Mouse (Mus musculus) E14TG2a.4 (cell line): ENCODE measurements around the gene Ano1.

Experiments
- H3K27me3 ChIP-seq: 2 replicates; pipeline ENCODE4 v1.6.1; 2014; ENCODE audit warnings: low read length, control low read depth; ENCODE audit not compliant: insufficient read depth
- H3K36me3 ChIP-seq: 2 replicates; pipeline ENCODE4 v1.6.1; 2014; ENCODE audit warnings: low read length, control low read depth; ENCODE audit not compliant: insufficient read depth
- H3K4me1 ChIP-seq: replicated peaks from 2 replicates; pipeline ENCODE4 v1.6.1; 2014; ENCODE audit warnings: low read depth, low read length, control low read depth
- H3K4me3 ChIP-seq: replicated peaks from 2 replicates; pipeline ENCODE4 v1.5.1; 2014; ENCODE audit warnings: mild to moderate bottlenecking, low read length
- H3K9me3 ChIP-seq: 2 replicates; pipeline ENCODE4 v1.6.1; 2014; ENCODE audit warnings: low read length, control low read depth
- CTCF ChIP-seq: conservative IDR thresholded peaks from 2 replicates; pipeline ENCODE4 v1.5.1; 2014; ENCODE audit warnings: low read length
- NANOG ChIP-seq: IDR thresholded peaks from 2 replicates; pipeline ENCODE4 v1.6.1; 2014; ENCODE audit warnings: borderline replicate concordance, low read length, mixed read lengths
- POU5F1 ChIP-seq: IDR thresholded peaks from 2 replicates; pipeline ENCODE4 v1.6.1; 2014; ENCODE audit warnings: low read length, borderline replicate concordance

Gene Ano1

DNA sequence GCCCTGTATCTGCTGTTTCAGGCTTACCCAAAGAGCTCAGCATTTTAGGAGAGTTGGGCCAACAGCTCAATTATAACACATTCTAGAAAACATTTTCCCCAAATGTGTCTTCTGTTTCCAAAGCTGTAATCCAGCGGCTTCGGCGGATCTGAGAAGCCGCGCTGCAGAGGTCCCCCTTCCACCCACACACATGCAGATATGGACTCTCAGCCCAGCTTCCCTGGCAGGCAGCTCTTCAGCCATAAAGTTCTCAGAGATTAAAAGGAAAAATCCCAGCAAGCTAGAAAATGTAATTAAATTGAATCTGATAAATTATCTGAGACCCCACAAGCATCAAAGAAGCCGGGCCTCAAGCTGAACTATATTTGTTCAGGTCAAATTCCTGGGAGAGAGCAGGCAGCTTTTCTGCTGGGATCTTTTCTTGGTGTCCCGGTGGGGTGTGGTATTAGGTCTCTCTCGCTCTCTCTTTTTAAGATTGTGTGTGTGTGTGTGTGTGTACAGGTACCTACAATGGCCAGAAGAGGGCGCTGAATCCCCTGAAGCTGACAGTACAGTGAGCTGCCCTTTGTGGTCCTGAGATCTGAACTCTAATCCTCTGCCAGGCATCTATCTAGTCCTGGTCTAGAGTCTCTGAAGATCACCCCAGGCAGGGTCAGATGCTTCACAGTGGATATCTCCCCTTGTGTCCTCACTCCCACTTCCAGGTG is 95.4 kb downstream of the Ano1 start:
- H3K4me1 ChIP-seq, result peaks cover 6% of the 10 kb centered on the region; the same call in 1 of the 2 replicates

DNA sequence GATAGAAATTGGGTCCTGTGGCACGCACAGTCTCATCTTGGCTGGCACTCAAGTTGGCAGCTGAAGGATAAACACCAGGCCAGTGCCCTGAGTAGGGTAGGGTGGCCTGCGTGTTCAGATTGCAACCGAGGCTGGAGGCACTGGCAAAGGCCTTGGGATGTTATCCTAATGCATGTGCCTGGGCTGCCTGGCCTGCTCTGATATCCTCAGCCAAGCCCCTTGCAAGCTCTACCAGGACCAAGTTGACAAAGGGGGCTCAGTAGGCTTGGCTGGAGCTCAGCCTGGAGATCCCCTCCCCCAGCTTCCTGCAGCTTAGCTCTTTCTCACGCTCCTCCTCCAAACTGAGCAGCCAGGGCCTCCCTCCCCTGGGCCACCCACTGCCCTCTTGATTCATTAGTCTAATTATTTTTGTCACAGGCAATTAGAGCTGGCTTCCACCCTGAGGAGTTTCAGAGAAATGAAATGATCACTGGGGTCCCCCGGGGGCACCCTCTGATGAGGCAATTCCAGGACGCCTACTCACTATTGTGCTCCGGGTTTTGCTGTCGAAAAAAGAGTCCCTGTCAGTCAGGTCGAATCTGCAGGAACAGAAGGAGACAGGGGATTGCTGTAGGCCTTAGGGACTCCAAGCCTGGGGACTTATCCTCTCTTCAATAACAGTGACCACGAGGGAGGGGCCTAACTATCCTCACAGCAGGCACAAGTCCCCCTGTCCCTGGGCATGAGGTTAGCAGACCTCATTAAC is 97.9 kb downstream of the Ano1 start:
- peaks cover 6% of the 10 kb centered on the region; the same call in 1 of the 2 replicates for H3K4me1 ChIP-seq
- no peak overlapping the region for H3K4me3 ChIP-seq
- TF ChIP-seq POU5F1 (no peak), NANOG (no peak), CTCF (no peak)
- no peaks in the 10 kb centered on the region for H3K36me3 ChIP-seq
- H3K9me3 ChIP-seq, result no peaks in the 10 kb centered on the region
- H3K27me3 ChIP-seq, result peaks cover 22% of the 10 kb centered on the region; the same call in 1 of the 2 replicates

More for the DNA sequence above, 95.4 kb downstream of the Ano1 start:
- peaks cover 33% of the 10 kb centered on the region for H3K27me3 ChIP-seq
- H3K9me3 ChIP-seq, result no peaks in the 10 kb centered on the region
- H3K4me3 ChIP-seq, result no peak overlapping the region
- no peak; the same call in 1 of the 2 replicates for TF ChIP-seq CTCF
- TF ChIP-seq POU5F1, result no peak
- TF ChIP-seq NANOG, result no peak
- H3K36me3 ChIP-seq, result no peaks in the 10 kb centered on the region

DNA sequence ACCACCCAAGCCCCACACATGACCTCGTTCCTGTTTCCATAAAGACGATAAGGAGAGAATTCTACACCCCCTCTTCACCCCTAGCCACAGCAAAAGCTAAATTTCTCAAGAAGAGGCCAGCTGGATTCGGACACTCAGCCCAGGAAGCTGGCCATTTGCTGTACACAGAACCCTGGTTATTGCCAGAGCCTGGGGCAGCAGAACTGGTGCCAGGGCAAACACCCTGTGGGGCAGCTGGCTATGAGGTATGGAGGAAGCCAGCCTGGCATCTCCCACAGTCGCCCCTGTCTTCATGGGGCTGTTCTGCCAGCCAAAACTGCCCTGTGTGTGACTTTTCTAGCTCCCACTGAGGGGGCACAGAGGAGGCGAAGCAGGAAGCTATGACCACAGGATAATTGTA is 104.2 kb downstream of the Ano1 start:
- H3K4me3 ChIP-seq, result no peak overlapping the region
- TF ChIP-seq POU5F1 (no peak), NANOG (no peak), CTCF (no peak)
- H3K36me3 ChIP-seq, result no peaks in the 10 kb centered on the region
- peaks cover 27% of the 10 kb centered on the region for H3K27me3 ChIP-seq
- peaks cover 14% of the 10 kb centered on the region; the same call in 1 of the 2 replicates for H3K9me3 ChIP-seq
- H3K4me1 ChIP-seq, result no peaks in the 10 kb centered on the region

DNA sequence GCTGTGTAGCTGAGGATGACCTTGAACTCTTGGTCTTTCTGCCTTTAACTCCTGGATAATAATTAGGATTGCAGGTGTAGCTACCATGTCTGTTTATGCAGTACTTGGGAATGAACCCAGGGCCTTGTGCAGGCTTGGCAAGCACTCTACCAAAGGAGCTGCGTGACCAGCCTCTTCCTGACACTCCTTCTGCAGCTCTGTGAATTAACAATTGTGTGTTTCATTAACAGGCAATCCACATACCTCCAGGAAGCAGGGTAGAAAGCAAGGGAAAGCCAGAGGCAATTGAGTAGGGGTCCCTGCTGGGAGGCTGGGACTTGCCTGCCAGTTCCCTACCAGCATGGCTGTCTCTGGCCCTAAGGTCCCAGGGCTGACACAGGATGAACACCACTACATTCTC is 111.0 kb downstream of the Ano1 start:
- TF ChIP-seq CTCF, result no peak
- TF ChIP-seq NANOG, result no peak
- TF ChIP-seq POU5F1, result no peak
- Histone ChIP-seq H3K4me3 (no peak overlapping the region), H3K36me3 (no peaks in the 10 kb centered on the region), H3K9me3 (peaks cover 14% of the 10 kb centered on the region; the same call in 1 of the 2 replicates), H3K27me3 (no peaks in the 10 kb centered on the region), H3K4me1 (peaks cover 6% of the 10 kb centered on the region; the same call in 1 of the 2 replicates)

GRCm38 (mm10) chr7:144636000-144636399 is 115.8 kb downstream of the Ano1 start:
- Histone ChIP-seq H3K9me3 (no peaks in the 10 kb centered on the region), H3K4me3 (no peak overlapping the region), H3K27me3 (peaks cover 27% of the 10 kb centered on the region), H3K36me3 (no peaks in the 10 kb centered on the region), H3K4me1 (peaks cover 6% of the 10 kb centered on the region; the same call in 1 of the 2 replicates)
- TF ChIP-seq NANOG (no peak), CTCF (no peak)

- TF ChIP-seq NANOG (no peak), CTCF (no peak), POU5F1 (no peak)
- Histone ChIP-seq H3K9me3 (no peaks in the 10 kb centered on the region), H3K4me3 (no peak overlapping the region), H3K4me1 (peaks cover 15% of the 10 kb centered on the region), H3K27me3 (peaks cover 36% of the 10 kb centered on the region), H3K36me3 (no peaks in the 10 kb centered on the region)
Observed at GRCm38 (mm10) chr7:144634875-144635274, 116.9 kb downstream of the Ano1 start.

GRCm38 (mm10) chr7:144634450-144634849 is 117.3 kb downstream of the Ano1 start:
- TF ChIP-seq NANOG, result no peak
- TF ChIP-seq CTCF, result no peak
- TF ChIP-seq POU5F1, result no peak
- Histone ChIP-seq H3K36me3 (no peaks in the 10 kb centered on the region), H3K4me3 (no peak overlapping the region), H3K9me3 (no peaks in the 10 kb centered on the region), H3K4me1 (peaks cover 20% of the 10 kb centered on the region), H3K27me3 (peaks cover 38% of the 10 kb centered on the region)

DNA sequence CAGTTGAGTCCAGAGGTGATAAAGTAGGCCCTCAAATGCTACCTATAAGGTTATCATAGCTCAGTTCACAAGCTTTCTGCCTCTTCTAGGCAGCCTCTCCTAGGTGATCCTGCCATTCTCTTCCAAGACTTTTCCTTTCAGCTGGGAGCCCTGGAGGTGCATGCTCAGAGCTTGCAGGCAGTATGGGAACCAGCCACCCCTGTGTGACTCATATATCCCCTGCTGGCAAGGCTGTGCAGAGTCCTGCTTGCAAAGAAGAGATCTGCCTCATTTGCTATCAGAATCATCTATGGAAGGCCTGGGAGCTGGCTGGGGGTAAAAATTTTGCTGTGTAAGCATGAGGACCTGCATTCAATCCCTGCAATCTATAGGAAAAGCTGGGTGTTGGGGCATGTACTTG is 119.5 kb downstream of the Ano1 start:
- H3K4me3 ChIP-seq, result no peak overlapping the region
- TF ChIP-seq CTCF, result no peak
- no peak for TF ChIP-seq NANOG
- no peak for TF ChIP-seq POU5F1
- H3K4me1 ChIP-seq, result peaks cover 41% of the 10 kb centered on the region
- peaks cover 41% of the 10 kb centered on the region for H3K27me3 ChIP-seq
- H3K36me3 ChIP-seq, result no peaks in the 10 kb centered on the region
- no peaks in the 10 kb centered on the region for H3K9me3 ChIP-seq
